Mouse (Mus musculus): ENCODE results near the gene Olfr1234. TPM values are rescaled to one million over a fixed set of nuclear protein-coding genes. Genes with fewer than 3 reads are reported as not detected.

Olfr1234 gene
- polyA plus RNA-seq (2014; fragmentation: Nextera tagmentation; extraction: Ambion mirVana): not detected in 2 replicates

DNA sequence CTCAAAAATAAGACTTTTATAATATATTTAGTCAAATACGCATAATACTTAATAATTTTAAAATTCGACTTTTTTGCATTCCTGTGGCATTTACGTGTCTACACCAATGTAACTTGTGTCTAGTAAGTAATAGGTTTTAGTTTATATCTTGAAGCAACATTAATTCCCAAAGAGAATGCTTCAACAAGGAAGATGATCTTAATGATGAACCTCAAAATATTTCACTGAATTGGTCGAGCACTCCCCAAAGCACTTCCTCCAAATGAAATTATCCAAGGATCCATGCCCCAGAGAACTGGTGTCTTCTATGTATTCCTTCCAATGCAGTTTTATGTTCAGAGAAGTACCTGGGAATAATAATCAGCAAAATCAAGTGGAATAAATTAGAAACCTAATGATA is at the start of gene Olfr1234:
Gene Olfr1234, minus strand, starts transcription at position 101 of the 400 bp plus-strand sequence.
- 83% methylated on average over 4 of the region's 4 CpGs for whole genome bisulfite sequencing
- ATAC-seq (ENCODE audit: insufficient read depth) (no peak), DNase-seq (no peak)
- Histone ChIP-seq H3K9ac (no peak within 1 kb of the TSS), H3K27ac (ENCODE audit: low read depth) (no peak within 1 kb of the TSS), H3K4me2 (no peak within 1 kb of the TSS), H3K9me3 (ENCODE audit: low read depth, low read length) (no peaks in the 10 kb centered on the region), H3K36me3 (ENCODE audit: insufficient read depth) (no peaks in the 10 kb centered on the region), H3K4me1 (ENCODE audit: insufficient read depth) (no peaks in the 10 kb centered on the region), H3K27me3 (ENCODE audit: insufficient read depth, low read length) (no peaks in the 10 kb centered on the region), H3K4me3 (ENCODE audit: low read depth, low read length) (no peak within 1 kb of the TSS)
- no peak for TF ChIP-seq CTCF (IDR thresholded peaks at IDR 0.05; ENCODE audit: low read depth)

DNA sequence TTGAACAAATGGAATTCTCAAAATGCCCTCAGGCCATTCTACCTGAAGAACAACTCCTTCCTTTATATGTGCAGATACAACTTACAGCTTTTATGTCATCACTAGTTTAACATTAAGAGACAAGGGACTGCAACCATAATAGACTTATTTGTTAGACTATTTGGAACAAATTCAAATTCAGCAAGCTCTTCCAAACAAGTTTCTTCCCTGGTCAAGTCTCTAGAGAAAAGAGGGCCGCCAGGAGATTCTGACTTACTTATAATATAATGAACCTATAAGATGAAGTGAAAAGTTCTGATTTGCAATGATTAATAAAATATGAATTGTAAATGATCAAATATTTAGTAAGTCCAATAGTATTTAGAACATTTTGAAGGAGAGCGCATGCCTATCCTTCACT is 44.9 kb upstream of the Olfr1234 start, which contains the start of gene Olfr1238:
Gene Olfr1238, minus strand, starts transcription at position 101 of the 400 bp plus-strand sequence.
- no peak for TF ChIP-seq CTCF (IDR thresholded peaks at IDR 0.05; ENCODE audit: low read depth)
- no peak within 1 kb of the TSS for H3K9ac ChIP-seq
- no peaks in the 10 kb centered on the region for H3K4me1 ChIP-seq (ENCODE audit: insufficient read depth)
- no peaks in the 10 kb centered on the region for H3K27me3 ChIP-seq (ENCODE audit: insufficient read depth, low read length)
- WGBS: 88% methylated on average over 2 of the region's 2 CpGs
- H3K4me2 ChIP-seq: no peak within 1 kb of the TSS
- no peak within 1 kb of the TSS for H3K4me3 ChIP-seq (ENCODE audit: low read depth, low read length)
- H3K9me3 ChIP-seq (ENCODE audit: low read depth, low read length): no peaks in the 10 kb centered on the region
- ATAC-seq (ENCODE audit: insufficient read depth): no peak
- no peak within 1 kb of the TSS for H3K27ac ChIP-seq (ENCODE audit: low read depth)
- no peak for DNase-seq
- H3K36me3 ChIP-seq (ENCODE audit: insufficient read depth): no peaks in the 10 kb centered on the region

DNA sequence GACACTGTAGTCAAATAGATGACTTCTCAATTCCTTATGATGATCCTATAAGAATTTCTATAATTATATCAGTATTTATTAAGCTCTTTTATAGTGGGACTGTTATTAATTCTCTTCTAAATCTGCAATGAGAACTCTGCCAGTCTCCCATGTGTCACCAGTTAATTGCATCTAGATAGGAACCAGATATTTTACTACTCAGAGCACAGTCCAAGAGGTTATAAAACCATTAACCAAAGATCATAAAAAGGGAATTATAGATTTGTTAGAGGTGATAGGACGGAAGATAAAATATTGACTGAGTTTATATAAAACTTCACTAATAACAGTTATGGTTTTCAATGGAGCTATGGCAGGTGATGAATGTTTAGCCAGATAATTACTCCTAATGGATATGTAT is 36.2 kb upstream of the Olfr1234 start:
- Histone ChIP-seq H3K27ac (ENCODE audit: low read depth) (no peak overlapping the region), H3K4me3 (ENCODE audit: low read depth, low read length) (no peak overlapping the region), H3K9me3 (ENCODE audit: low read depth, low read length) (no peaks in the 10 kb centered on the region), H3K36me3 (ENCODE audit: insufficient read depth) (no peaks in the 10 kb centered on the region), H3K4me2 (no peak overlapping the region), H3K9ac (no peak overlapping the region), H3K4me1 (ENCODE audit: insufficient read depth) (no peaks in the 10 kb centered on the region), H3K27me3 (ENCODE audit: insufficient read depth, low read length) (no peaks in the 10 kb centered on the region)
- ATAC-seq (ENCODE audit: insufficient read depth) (no peak), DNase-seq (no peak)
- WGBS: 79% methylated on average over 1 of the region's 1 CpGs
- no peak for TF ChIP-seq CTCF (IDR thresholded peaks at IDR 0.05; ENCODE audit: low read depth)

DNA sequence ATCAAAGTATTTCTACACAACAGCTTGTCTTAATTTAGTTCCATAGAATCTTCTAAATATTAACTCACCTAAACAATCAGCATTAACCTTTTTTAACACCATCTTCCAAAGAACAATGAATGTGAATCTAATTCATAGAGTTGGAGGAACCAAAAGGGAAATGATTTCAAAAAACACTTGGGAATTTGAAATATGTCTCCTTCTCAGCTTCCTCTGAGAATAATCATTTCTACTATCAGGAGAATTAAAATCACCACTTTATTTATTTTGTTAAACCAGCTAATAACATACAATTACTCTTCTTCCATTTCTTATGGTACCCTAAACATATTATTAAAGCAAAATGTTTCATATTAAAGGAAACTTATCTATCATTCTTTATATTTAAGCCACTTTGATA is 22.4 kb downstream of the Olfr1234 start, which contains the start of gene Olfr1233:
Gene Olfr1233, minus strand, starts transcription at position 101 of the 400 bp plus-strand sequence.
- Histone ChIP-seq H3K9me3 (ENCODE audit: low read depth, low read length) (no peaks in the 10 kb centered on the region), H3K9ac (no peak within 1 kb of the TSS), H3K36me3 (ENCODE audit: insufficient read depth) (no peaks in the 10 kb centered on the region), H3K4me3 (ENCODE audit: low read depth, low read length) (no peak within 1 kb of the TSS), H3K4me2 (no peak within 1 kb of the TSS), H3K27me3 (ENCODE audit: insufficient read depth, low read length) (no peaks in the 10 kb centered on the region), H3K4me1 (ENCODE audit: insufficient read depth) (no peaks in the 10 kb centered on the region), H3K27ac (ENCODE audit: low read depth) (no peak within 1 kb of the TSS)
- no peak for DNase-seq
- TF ChIP-seq CTCF (IDR thresholded peaks at IDR 0.05; ENCODE audit: low read depth): no peak
- no peak for ATAC-seq (ENCODE audit: insufficient read depth)

DNA sequence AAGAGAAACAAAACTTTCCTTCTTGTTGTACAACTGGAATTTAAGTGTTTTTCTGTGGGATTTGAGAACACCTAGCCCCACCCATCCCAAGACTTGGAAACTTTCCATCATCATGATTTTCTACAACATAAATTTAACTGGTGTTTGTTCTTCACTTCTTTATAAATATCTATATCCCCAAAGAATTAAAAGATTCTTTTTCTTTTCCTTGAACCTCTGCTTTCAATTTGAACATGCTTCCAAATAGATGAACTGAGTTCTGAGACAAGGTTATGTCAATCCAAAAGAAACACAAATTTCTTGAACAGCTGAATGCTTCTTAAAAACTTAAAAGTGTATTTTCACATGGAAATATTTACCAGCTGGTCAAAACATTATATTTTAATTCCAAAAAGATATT is 35.1 kb downstream of the Olfr1234 start, which contains the start of gene Olfr1232:
Gene Olfr1232, minus strand, starts transcription at position 101 of the 400 bp plus-strand sequence.
- Histone ChIP-seq H3K27ac (ENCODE audit: low read depth) (no peak within 1 kb of the TSS), H3K9me3 (ENCODE audit: low read depth, low read length) (no peaks in the 10 kb centered on the region), H3K36me3 (ENCODE audit: insufficient read depth) (no peaks in the 10 kb centered on the region), H3K27me3 (ENCODE audit: insufficient read depth, low read length) (no peaks in the 10 kb centered on the region), H3K9ac (no peak within 1 kb of the TSS), H3K4me3 (ENCODE audit: low read depth, low read length) (no peak within 1 kb of the TSS), H3K4me2 (no peak within 1 kb of the TSS), H3K4me1 (ENCODE audit: insufficient read depth) (no peaks in the 10 kb centered on the region)
- ATAC-seq (ENCODE audit: insufficient read depth): no peak
- no peak for TF ChIP-seq CTCF (IDR thresholded peaks at IDR 0.05; ENCODE audit: low read depth)
- no peak for DNase-seq

Other genes starting within 250 kb of the Olfr1234 start
- not detected in 2 replicates for gene Olfr1221, start 247.6 kb downstream of the Olfr1234 start, polyA plus RNA-seq (2014; fragmentation: Nextera tagmentation; extraction: Ambion mirVana)
- gene Olfr1222, start 231.8 kb downstream of the Olfr1234 start, polyA plus RNA-seq (2014; fragmentation: Nextera tagmentation; extraction: Ambion mirVana): not detected in 2 replicates
- gene Olfr1223, start 213.3 kb downstream of the Olfr1234 start, polyA plus RNA-seq (2014; fragmentation: Nextera tagmentation; extraction: Ambion mirVana): not detected in 2 replicates
- gene Olfr1224-ps1, start 200.8 kb downstream of the Olfr1234 start, polyA plus RNA-seq (2014; fragmentation: Nextera tagmentation; extraction: Ambion mirVana): not detected in 2 replicates
- not detected in 2 replicates for gene Olfr1225, start 190.2 kb downstream of the Olfr1234 start, polyA plus RNA-seq (2014; fragmentation: Nextera tagmentation; extraction: Ambion mirVana)
- gene Olfr1226, start 164.8 kb downstream of the Olfr1234 start, polyA plus RNA-seq (2014; fragmentation: Nextera tagmentation; extraction: Ambion mirVana): not detected in 2 replicates
- gene Olfr1228, start 110.8 kb downstream of the Olfr1234 start, polyA plus RNA-seq (2014; fragmentation: Nextera tagmentation; extraction: Ambion mirVana): not detected in 2 replicates
- not detected in 2 replicates for gene Olfr1229, start 76.9 kb downstream of the Olfr1234 start, polyA plus RNA-seq (2014; fragmentation: Nextera tagmentation; extraction: Ambion mirVana)
- not detected in 2 replicates for gene Olfr1230, start 67.6 kb downstream of the Olfr1234 start, polyA plus RNA-seq (2014; fragmentation: Nextera tagmentation; extraction: Ambion mirVana)
- gene Olfr1231, start 57.8 kb downstream of the Olfr1234 start, polyA plus RNA-seq (2014; fragmentation: Nextera tagmentation; extraction: Ambion mirVana): not detected in 2 replicates
- gene Olfr1232, start 35.2 kb downstream of the Olfr1234 start, polyA plus RNA-seq (2014; fragmentation: Nextera tagmentation; extraction: Ambion mirVana): not detected in 2 replicates
- not detected in 2 replicates for gene Olfr1233, start 22.5 kb downstream of the Olfr1234 start, polyA plus RNA-seq (2014; fragmentation: Nextera tagmentation; extraction: Ambion mirVana)
- gene Olfr1238, start 44.8 kb upstream of the Olfr1234 start, polyA plus RNA-seq (2014; fragmentation: Nextera tagmentation; extraction: Ambion mirVana): not detected in 2 replicates
- gene Olfr1239, start 55.5 kb upstream of the Olfr1234 start, polyA plus RNA-seq (2014; fragmentation: Nextera tagmentation; extraction: Ambion mirVana): not detected in 2 replicates
- not detected in 2 replicates for gene Olfr1240, start 78.1 kb upstream of the Olfr1234 start, polyA plus RNA-seq (2014; fragmentation: Nextera tagmentation; extraction: Ambion mirVana)
- not detected in 2 replicates for gene Olfr1241, start 122.3 kb upstream of the Olfr1234 start, polyA plus RNA-seq (2014; fragmentation: Nextera tagmentation; extraction: Ambion mirVana)
- gene Olfr1242, start 133.5 kb upstream of the Olfr1234 start, polyA plus RNA-seq (2014; fragmentation: Nextera tagmentation; extraction: Ambion mirVana): not detected in 2 replicates
- gene Olfr1243, start 166.6 kb upstream of the Olfr1234 start, polyA plus RNA-seq (2014; fragmentation: Nextera tagmentation; extraction: Ambion mirVana): not detected in 2 replicates
- not detected in 2 replicates for gene Olfr1245, start 213.6 kb upstream of the Olfr1234 start, polyA plus RNA-seq (2014; fragmentation: Nextera tagmentation; extraction: Ambion mirVana)
- gene Olfr1246, start 228.3 kb upstream of the Olfr1234 start, polyA plus RNA-seq (2014; fragmentation: Nextera tagmentation; extraction: Ambion mirVana): not detected in 2 replicates
- not detected in 2 replicates for gene Olfr1247, start 249.3 kb upstream of the Olfr1234 start, polyA plus RNA-seq (2014; fragmentation: Nextera tagmentation; extraction: Ambion mirVana)